Mouse (Mus musculus): ENCODE data around the gene Tatdn3.

Gene Tatdn3

GRCm38 (mm10) chr1:191062781-191063485 is at the start of gene Tatdn3, which contains the start of gene Nsl1:
Gene Tatdn3 (minus strand): TSS chr1:191062932.
Gene Nsl1 (plus strand): TSS chr1:191063012.
- peak; percentile 92 for DNase-seq (ENCODE audit: low spot score)

GRCm38 (mm10) chr1:191111146-191111545 is 48.4 kb upstream of the Tatdn3 start:
- DNase-seq (ENCODE audit: low spot score) = no peak

GRCm38 (mm10) chr1:191109907-191110306 is 47.2 kb upstream of the Tatdn3 start:
- DNase-seq (ENCODE audit: low spot score) = no peak

GRCm38 (mm10) chr1:191107306-191107705 is 44.6 kb upstream of the Tatdn3 start:
- no peak for DNase-seq (ENCODE audit: low spot score)

- no peak for DNase-seq (ENCODE audit: low spot score)
Measured at GRCm38 (mm10) chr1:191105246-191105645, 42.5 kb upstream of the Tatdn3 start.

- no peak for DNase-seq (ENCODE audit: low spot score)
Measured at GRCm38 (mm10) chr1:191102730-191103370, 40.1 kb upstream of the Tatdn3 start.

- DNase-seq (ENCODE audit: low spot score) = no peak
Measured at GRCm38 (mm10) chr1:191099772-191100291, 37.1 kb upstream of the Tatdn3 start.

- peak; percentile 23 for DNase-seq (ENCODE audit: low spot score)
Measured at GRCm38 (mm10) chr1:191099114-191099513, 36.4 kb upstream of the Tatdn3 start.

GRCm38 (mm10) chr1:191097802-191098747 is 35.3 kb upstream of the Tatdn3 start, which contains the start of gene Batf3:
Gene Batf3 (plus strand): TSS chr1:191097847.
- peak; percentile 61 for DNase-seq (ENCODE audit: low spot score)

GRCm38 (mm10) chr1:191096871-191097681 is 34.3 kb upstream of the Tatdn3 start:
- no peak for DNase-seq (ENCODE audit: low spot score)

GRCm38 (mm10) chr1:191095019-191095418 is 32.3 kb upstream of the Tatdn3 start:
- no peak for DNase-seq (ENCODE audit: low spot score)

GRCm38 (mm10) chr1:191093578-191093977 is 30.8 kb upstream of the Tatdn3 start:
- DNase-seq (ENCODE audit: low spot score) = no peak

- no peak for DNase-seq (ENCODE audit: low spot score)
Measured at GRCm38 (mm10) chr1:191092050-191092449, 29.3 kb upstream of the Tatdn3 start.

- DNase-seq (ENCODE audit: low spot score) = no peak
Measured at GRCm38 (mm10) chr1:191089355-191089754, 26.6 kb upstream of the Tatdn3 start.

GRCm38 (mm10) chr1:191087955-191088354 is 25.2 kb upstream of the Tatdn3 start:
- DNase-seq (ENCODE audit: low spot score) = no peak

- no peak for DNase-seq (ENCODE audit: low spot score)
Measured at GRCm38 (mm10) chr1:191086960-191087359, 24.2 kb upstream of the Tatdn3 start.

GRCm38 (mm10) chr1:191086304-191086878 is 23.7 kb upstream of the Tatdn3 start:
- no peak for DNase-seq (ENCODE audit: low spot score)

GRCm38 (mm10) chr1:191085597-191085996 is 22.9 kb upstream of the Tatdn3 start:
- DNase-seq (ENCODE audit: low spot score) = no peak

- peak; percentile 58 for DNase-seq (ENCODE audit: low spot score)
Measured at GRCm38 (mm10) chr1:191084951-191085559, 22.3 kb upstream of the Tatdn3 start.

GRCm38 (mm10) chr1:191083230-191083629 is 20.5 kb upstream of the Tatdn3 start:
- no peak for DNase-seq (ENCODE audit: low spot score)

All from embryo, embryonic 10 days (tissue).